Mouse (Mus musculus) heart, postnatal 25 days (tissue): Measurements from ENCODE around the gene Mtx2. TPM values are rescaled to one million over a fixed set of nuclear protein-coding genes. Genes with fewer than 3 reads are reported as not detected.

Experiments
- DNase-seq: peaks from one replicate; pipeline ENCODE4 v3.0.0; 2022; ENCODE audit warnings: low spot score
- intact Hi-C: fragments of 180-260 bp; cut with DNase I; formaldehyde crosslinking; loops from one replicate; pipeline ENCODE4 v1.15.1; 2025
- total RNA-seq, 2 experiments: library from RNA; stranded (reverse); gene quantifications; 2 replicates each; pipeline ENCODE4 v1.2.3; 2021

The Mtx2 gene
- total RNA-seq: 100 to 1,000 TPM; 120 to 122 TPM

DNA sequence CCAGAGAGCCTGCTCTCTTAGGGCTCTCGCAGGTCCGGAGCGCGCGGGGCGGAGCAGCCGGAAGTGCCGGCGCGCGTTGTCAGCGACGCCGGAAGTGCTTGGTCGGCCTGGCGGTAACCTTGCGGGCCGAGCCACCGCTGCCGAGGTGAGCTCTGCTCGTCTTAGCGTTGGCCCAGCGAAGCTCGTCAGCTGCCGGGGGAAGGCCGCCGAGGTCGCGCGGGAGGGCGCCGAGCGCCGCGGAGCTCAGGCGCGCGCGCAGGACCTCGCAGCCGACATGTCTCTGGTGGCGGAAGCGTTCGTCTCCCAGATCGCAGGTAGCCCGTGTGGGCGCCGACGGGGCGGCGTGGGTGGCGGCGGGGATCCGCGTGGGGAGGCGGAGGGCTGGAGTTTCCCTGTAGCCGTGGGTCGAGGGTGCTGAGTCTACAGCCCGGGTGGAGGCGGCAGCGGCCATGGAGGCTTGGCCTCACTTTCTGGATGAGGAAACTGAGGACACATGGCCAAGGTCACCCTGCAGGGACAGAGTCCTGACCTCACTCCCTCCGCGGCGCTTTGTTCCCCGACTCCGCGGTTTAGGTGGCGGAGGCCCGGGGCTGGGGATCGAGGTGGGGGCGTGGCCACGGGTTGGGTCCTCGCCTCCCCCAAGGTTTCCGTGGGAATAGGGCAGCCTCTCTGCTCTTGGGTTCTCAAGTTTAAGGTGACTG, at the start of gene Mtx2:
Gene Mtx2, plus strand, starts transcription at position 74 of the 701 bp plus-strand sequence.
- intact Hi-C loops: loop anchor here (5.0 kb wide), 2 partner anchors 136 to 231 kb away; no protein-coding TSS in a partner anchor

GRCm38 (mm10) chr2:74777536-74778275, 47.9 kb upstream of the Mtx2 start:
- no peak for DNase-seq
- intact Hi-C loops: no loop called here

More for the DNA sequence above, at the start of gene Mtx2:
- peak; percentile 53 for DNase-seq

GRCm38 (mm10) chr2:74781386-74781785, 44.2 kb upstream of the Mtx2 start:
- intact Hi-C loops: no loop called here
- DNase-seq: no peak

DNA sequence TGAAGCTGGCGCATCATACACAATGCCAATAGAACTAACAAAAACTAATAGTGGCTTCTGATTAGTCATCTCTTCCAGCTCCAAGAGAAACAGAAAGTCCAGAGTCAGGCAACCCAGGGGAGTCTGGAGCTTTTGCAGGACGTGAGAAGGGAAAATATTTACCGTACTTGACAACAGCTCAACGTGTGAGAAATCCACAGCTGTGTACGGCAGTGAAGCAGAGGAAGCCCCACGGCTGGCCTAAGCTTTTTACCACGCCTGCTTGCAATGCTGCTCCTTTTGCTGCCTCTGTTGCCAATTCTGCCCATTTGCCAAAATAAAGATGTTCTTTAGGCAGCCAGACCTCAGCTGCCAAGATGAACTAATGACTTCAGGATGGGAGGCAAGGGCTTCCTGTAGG, 30.1 kb upstream of the Mtx2 start:
- intact Hi-C loops: no loop called here
- peak; percentile 5 for DNase-seq

GRCm38 (mm10) chr2:74808431-74808830, 17.2 kb upstream of the Mtx2 start:
- intact Hi-C loops: no loop called here
- no peak for DNase-seq

- no peak for DNase-seq
- intact Hi-C loops: no loop called here
Observed at GRCm38 (mm10) chr2:74822654-74823053, 2.9 kb upstream of the Mtx2 start.

- no peak for DNase-seq
- intact Hi-C loops: loop anchor here (5.0 kb wide), 2 partner anchors 137 to 232 kb away; no protein-coding TSS in a partner anchor
Observed at GRCm38 (mm10) chr2:74825371-74825729, 253 bp upstream of the Mtx2 start.

GRCm38 (mm10) chr2:74846992-74847391, 21.4 kb downstream of the Mtx2 start:
- DNase-seq: no peak
- intact Hi-C loops: no loop called here

- DNase-seq: no peak
- intact Hi-C loops: no loop called here
Observed at GRCm38 (mm10) chr2:74847516-74847915, 21.9 kb downstream of the Mtx2 start.

GRCm38 (mm10) chr2:74850036-74850435, 24.4 kb downstream of the Mtx2 start:
- DNase-seq: no peak
- intact Hi-C loops: no loop called here

DNA sequence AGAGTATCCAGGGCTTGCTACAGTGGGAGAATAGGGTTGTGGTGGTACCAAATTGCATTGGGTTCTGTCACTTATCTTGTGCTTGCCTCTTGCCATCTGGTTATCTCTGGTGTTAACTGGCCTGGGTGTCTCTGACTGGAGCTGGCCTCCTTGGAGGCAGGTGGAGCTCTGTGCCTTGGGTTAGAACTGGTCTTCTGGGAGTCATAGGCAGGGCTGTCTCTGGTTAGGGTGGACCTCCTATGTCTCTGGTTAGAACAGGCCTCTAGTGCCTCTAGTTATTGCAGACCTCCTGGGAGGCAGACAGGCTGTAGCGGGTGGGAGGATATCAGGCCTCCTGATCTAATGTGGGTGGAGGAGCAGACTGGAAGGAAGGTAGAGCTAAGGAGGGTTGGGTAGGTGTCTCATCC, 36.5 kb downstream of the Mtx2 start:
- intact Hi-C loops: no loop called here
- DNase-seq: no peak

DNA sequence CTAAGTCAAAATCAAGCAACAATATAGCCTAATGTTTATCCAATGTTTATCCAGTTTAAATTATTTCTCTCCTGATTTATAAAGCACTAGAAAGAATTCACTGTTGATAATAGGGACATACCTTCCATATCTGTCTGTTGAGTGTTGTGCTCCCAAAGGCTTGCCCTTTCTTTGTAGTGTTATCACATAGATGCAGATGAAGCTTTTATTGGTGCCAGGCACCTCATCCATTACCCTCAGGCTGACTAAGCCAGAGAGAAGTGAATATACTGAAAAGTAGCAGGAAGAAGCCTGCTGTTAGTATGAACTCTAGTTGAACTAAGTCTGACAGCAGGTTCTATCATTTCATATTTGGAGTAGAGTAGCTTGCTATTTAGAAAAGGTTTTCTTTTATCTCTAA, 39.8 kb downstream of the Mtx2 start:
- intact Hi-C loops: no loop called here
- DNase-seq: no peak

DNA sequence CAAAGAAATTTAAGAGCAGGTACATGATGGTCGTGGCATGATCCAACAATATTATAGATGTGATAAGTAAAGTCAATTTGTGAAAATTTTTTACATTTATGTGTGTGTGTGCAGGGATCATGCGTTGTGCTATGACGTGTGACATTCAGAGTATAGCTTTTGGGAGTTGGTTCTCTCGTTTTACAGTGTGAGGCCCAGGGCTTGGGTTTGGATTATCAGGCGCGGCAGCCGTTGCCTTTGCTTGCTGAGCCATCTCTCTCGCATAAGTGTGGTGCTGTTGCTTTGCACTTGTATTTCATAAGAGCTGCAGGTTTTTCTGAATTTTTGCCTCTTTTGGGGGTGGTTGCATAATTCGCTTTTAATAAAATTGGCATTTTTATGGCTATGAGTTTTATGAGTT, 48.4 kb downstream of the Mtx2 start:
- no peak for DNase-seq
- intact Hi-C loops: no loop called here

DNA sequence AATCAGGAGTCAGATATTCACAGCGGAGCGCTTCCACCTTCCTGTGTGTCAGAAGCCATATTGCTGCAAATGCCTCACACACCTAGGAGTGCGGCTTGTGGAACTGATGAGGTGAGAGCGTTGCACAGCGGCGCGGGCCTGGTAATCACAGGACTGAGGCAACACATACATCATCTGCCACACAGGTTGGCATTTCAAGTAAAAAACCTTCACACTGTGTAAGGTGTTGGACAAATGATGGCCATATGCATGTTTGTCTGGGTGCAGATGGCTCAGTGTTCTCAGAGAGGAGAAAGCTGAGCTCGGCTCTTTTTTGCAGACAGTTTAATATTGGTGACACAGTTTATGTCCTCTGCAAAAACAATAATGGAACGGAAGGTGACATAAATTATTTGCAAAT, 58.8 kb downstream of the Mtx2 start:
- intact Hi-C loops: no loop called here
- DNase-seq: no peak

DNA sequence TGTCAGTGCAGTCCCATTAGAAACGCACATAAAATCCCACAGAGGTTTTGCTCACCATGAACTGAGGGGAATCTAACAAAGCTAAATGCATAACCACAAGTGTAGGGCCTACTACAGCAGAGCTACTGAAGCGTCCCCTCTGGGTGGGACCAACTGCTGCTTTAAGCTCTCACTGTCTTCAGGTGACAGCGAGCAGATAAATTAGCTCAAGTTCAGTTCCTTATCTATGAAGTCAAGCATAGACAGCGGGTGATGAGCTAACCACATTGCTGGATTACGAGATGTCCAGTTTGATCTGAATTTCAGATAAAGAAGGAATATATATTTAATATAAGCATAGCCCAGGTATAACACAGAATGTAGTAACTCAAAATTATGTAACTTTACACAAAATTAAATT, 66.3 kb downstream of the Mtx2 start:
- DNase-seq: no peak
- intact Hi-C loops: no loop called here

DNA sequence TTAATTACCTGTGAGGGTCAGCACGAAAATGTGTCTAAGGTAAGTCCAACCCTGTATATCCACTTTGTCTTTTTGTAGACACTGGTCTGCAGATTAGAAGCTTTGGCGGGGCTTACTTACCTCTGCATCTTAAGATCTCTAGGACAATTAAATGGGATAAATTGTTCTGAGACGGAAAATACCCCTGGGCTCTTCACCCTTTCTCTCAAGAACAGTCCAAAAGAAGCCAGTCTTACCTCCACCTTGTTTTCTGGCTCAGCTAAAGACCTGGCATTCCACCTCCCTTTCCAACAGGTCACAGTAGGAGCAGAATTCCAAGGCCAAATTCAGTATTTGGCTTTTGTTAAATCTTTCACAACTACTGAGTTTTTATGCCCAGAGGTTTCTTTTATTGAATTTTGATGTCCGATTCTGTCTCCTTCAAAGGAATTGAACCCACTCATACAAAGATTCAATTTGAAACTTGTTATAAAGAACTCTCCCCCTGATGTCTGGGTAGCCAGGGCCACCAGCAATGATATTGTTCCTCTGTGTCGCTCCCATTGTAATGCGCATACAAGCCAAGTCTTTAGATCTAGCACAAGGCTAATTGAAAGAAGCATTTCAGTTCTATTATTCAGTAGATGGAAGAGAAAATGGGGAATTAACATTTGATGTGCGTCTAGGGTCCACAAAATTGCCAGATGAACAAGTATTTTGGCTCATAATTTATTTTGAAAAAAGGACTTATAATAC, 67.4 kb downstream of the Mtx2 start:
- intact Hi-C loops: no loop called here
- no peak for DNase-seq

GRCm38 (mm10) chr2:74894061-74894460, 68.5 kb downstream of the Mtx2 start:
- intact Hi-C loops: no loop called here

DNA sequence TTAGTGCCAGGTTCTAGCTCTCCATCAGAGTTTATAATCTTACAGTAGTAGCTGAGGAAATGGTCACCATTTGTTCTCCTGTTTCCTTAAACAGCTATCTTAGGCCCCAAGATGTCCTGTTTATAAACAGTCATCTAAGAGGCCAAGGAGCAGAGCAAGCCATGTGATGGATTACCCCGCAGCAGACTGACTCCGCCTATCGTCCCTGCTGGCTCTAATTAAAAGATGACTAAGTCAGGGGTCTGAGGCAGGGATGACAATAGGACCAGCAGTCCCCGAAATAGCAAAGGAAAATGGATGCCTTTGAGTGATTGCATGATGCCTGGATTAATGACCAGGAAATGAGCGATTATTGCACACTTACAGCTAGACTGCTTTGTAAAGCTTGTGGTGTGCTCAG, 74.4 kb downstream of the Mtx2 start:
- intact Hi-C loops: no loop called here
- no peak for DNase-seq

More at GRCm38 (mm10) chr2:74894061-74894460, 68.5 kb downstream of the Mtx2 start:
- no peak for DNase-seq

DNA sequence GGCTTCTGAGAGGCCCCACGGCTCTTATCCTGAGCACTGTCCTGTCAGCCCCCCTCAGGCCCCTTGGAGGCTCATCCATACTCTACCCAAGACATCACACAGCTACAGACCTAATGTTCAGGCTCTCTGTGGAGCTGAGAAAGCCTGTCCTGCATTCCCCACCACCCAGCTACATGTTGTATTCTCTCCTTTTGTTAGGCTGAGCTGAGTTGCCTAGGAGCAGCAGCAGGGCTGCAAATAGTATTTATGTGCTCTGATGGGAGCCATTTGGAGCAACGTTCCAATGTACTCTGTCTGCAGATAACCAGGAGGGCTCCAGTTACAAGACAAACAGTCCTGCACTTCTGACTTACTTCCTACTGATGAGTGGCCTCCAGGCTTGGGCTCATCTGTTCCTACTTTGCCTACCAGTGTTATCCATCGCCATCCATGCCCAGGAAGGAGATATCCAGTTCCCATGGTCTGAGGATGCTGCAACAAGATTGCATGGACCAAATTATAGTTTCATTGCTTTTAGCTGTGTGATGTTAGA, 76.2 kb downstream of the Mtx2 start:
- no peak for DNase-seq
- intact Hi-C loops: no loop called here
